Mouse (Mus musculus) ES-Bruce4 (cell line): ENCODE data around the gene Lrig3. TPM values are rescaled to one million over a fixed set of nuclear protein-coding genes. Genes with fewer than 3 reads are reported as not detected.
A peak's percentile ranks its signal among the peaks of the same experiment; 100 is the strongest.

Experiments used
- H3K27ac ChIP-seq: 2 replicates; pipeline ENCODE4 v1.5.1; 2012; ENCODE audit warnings: low read length, inconsistent platforms; ENCODE audit not compliant: insufficient read depth
- H3K27me3 ChIP-seq: 2 replicates; pipeline ENCODE4 v1.6.1; 2012; ENCODE audit warnings: mild to moderate bottlenecking, low read length, inconsistent platforms; ENCODE audit not compliant: control insufficient read depth, poor library complexity, insufficient read depth, severe bottlenecking
- H3K36me3 ChIP-seq: 2 replicates; pipeline ENCODE4 v1.6.1; 2012; ENCODE audit warnings: inconsistent platforms, mild to moderate bottlenecking, low read length, moderate library complexity; ENCODE audit not compliant: control insufficient read depth, poor library complexity, insufficient read depth, severe bottlenecking
- H3K4me1 ChIP-seq: one replicate; pipeline ENCODE4 v1.8.1; 2011; ENCODE audit warnings: low read length; ENCODE audit not compliant: control insufficient read depth, insufficient read depth
- H3K4me3 ChIP-seq: 2 replicates; pipeline ENCODE4 v1.5.1; 2011; ENCODE audit warnings: low read depth, mild to moderate bottlenecking, low read length
- H3K9ac ChIP-seq: 2 replicates; pipeline ENCODE4 v1.6.1; 2012; ENCODE audit warnings: low read depth, mild to moderate bottlenecking, inconsistent platforms; ENCODE audit not compliant: poor library complexity, severe bottlenecking
- H3K9me3 ChIP-seq: replicated peaks from 2 replicates; pipeline ENCODE4 v1.6.1; 2012; ENCODE audit warnings: mild to moderate bottlenecking, low read length, inconsistent platforms; ENCODE audit not compliant: control insufficient read depth, poor library complexity, insufficient read depth, severe bottlenecking
- CTCF ChIP-seq: IDR thresholded peaks from one replicate; pipeline ENCODE4 v1.8.1; 2011; ENCODE audit warnings: low read depth, low read length
- EP300 ChIP-seq: IDR thresholded peaks from 2 replicates; pipeline ENCODE4 v1.6.1; 2011; ENCODE audit warnings: low read depth, low read length; ENCODE audit not compliant: insufficient read depth
- POLR2A ChIP-seq: IDR thresholded peaks from one replicate; pipeline ENCODE4 v1.8.1; 2011; ENCODE audit warnings: low read length; ENCODE audit not compliant: insufficient read depth
- polyA plus RNA-seq: library from polyadenylated mRNA; stranded (reverse); fragments of >200 nt; gene quantifications from 2 replicates; pipeline ENCODE4 v1.2.4, GENCODE M21; 2011; ENCODE audit warnings: low read depth; ENCODE audit not compliant: missing spikeins, insufficient read depth, insufficient read length

Gene Lrig3
- polyA plus RNA-seq, 1 experiment = 27.9 TPM

- H3K36me3 ChIP-seq = peaks cover 5% of the 10 kb centered on the region
- no peaks in the 10 kb centered on the region for H3K9me3 ChIP-seq
- H3K4me1 ChIP-seq = no peaks in the 10 kb centered on the region
- no peak for TF ChIP-seq CTCF
- TF ChIP-seq POLR2A = no peak
- no peak for TF ChIP-seq EP300
- H3K9ac ChIP-seq = no peak overlapping the region
- no peak overlapping the region for H3K4me3 ChIP-seq
- H3K27ac ChIP-seq = no peak overlapping the region
- no peaks in the 10 kb centered on the region for H3K27me3 ChIP-seq
Measured at GRCm38 (mm10) chr10:125991819-125992218, 25.9 kb downstream of the Lrig3 start.

GRCm38 (mm10) chr10:125994855-125995254 is 28.9 kb downstream of the Lrig3 start:
- no peak for TF ChIP-seq EP300
- TF ChIP-seq CTCF = peak; percentile 19
- no peak for TF ChIP-seq POLR2A
- H3K36me3 ChIP-seq = peaks cover 22% of the 10 kb centered on the region

GRCm38 (mm10) chr10:125995701-125996100 is 29.7 kb downstream of the Lrig3 start:
- no peaks in the 10 kb centered on the region for H3K9me3 ChIP-seq
- H3K27me3 ChIP-seq = no peaks in the 10 kb centered on the region
- peaks cover 24% of the 10 kb centered on the region for H3K36me3 ChIP-seq
- TF ChIP-seq EP300 (no peak), CTCF (no peak), POLR2A (no peak)
- H3K4me3 ChIP-seq = no peak overlapping the region
- no peaks in the 10 kb centered on the region for H3K4me1 ChIP-seq
- no peak overlapping the region for H3K27ac ChIP-seq
- no peak overlapping the region for H3K9ac ChIP-seq

More at GRCm38 (mm10) chr10:125994855-125995254, 28.9 kb downstream of the Lrig3 start:
- Histone ChIP-seq H3K4me3 (no peak overlapping the region), H3K27ac (no peak overlapping the region), H3K9ac (no peak overlapping the region), H3K27me3 (no peaks in the 10 kb centered on the region), H3K9me3 (no peaks in the 10 kb centered on the region), H3K4me1 (no peaks in the 10 kb centered on the region)

GRCm38 (mm10) chr10:125996989-125997388 is 31.0 kb downstream of the Lrig3 start:
- H3K4me1 ChIP-seq = no peaks in the 10 kb centered on the region
- H3K27me3 ChIP-seq = no peaks in the 10 kb centered on the region
- H3K9me3 ChIP-seq = no peaks in the 10 kb centered on the region
- peaks cover 24% of the 10 kb centered on the region for H3K36me3 ChIP-seq
- no peak for TF ChIP-seq EP300
- TF ChIP-seq POLR2A = no peak
- TF ChIP-seq CTCF = no peak
- H3K27ac ChIP-seq = no peak overlapping the region
- no peak overlapping the region for H3K4me3 ChIP-seq
- no peak overlapping the region for H3K9ac ChIP-seq

- no peak overlapping the region for H3K9ac ChIP-seq
- H3K9me3 ChIP-seq = no peaks in the 10 kb centered on the region
- H3K36me3 ChIP-seq = peaks cover 34% of the 10 kb centered on the region
- no peaks in the 10 kb centered on the region for H3K27me3 ChIP-seq
- H3K27ac ChIP-seq = no peak overlapping the region
- no peaks in the 10 kb centered on the region for H3K4me1 ChIP-seq
- no peak overlapping the region for H3K4me3 ChIP-seq
- TF ChIP-seq EP300 (no peak), CTCF (no peak), POLR2A (no peak)
Measured at GRCm38 (mm10) chr10:125999561-125999960, 33.6 kb downstream of the Lrig3 start.

- peaks cover 36% of the 10 kb centered on the region for H3K36me3 ChIP-seq
- H3K27ac ChIP-seq = no peak overlapping the region
- H3K27me3 ChIP-seq = no peaks in the 10 kb centered on the region
- no peaks in the 10 kb centered on the region for H3K4me1 ChIP-seq
- TF ChIP-seq EP300 (no peak), POLR2A (no peak), CTCF (no peak)
- no peaks in the 10 kb centered on the region for H3K9me3 ChIP-seq
- H3K9ac ChIP-seq = no peak overlapping the region
- no peak overlapping the region for H3K4me3 ChIP-seq
Measured at GRCm38 (mm10) chr10:126000861-126001390, 35.0 kb downstream of the Lrig3 start.
